ENCODE assay signal across 9 mouse cellular contexts in the genomic region with DNA sequence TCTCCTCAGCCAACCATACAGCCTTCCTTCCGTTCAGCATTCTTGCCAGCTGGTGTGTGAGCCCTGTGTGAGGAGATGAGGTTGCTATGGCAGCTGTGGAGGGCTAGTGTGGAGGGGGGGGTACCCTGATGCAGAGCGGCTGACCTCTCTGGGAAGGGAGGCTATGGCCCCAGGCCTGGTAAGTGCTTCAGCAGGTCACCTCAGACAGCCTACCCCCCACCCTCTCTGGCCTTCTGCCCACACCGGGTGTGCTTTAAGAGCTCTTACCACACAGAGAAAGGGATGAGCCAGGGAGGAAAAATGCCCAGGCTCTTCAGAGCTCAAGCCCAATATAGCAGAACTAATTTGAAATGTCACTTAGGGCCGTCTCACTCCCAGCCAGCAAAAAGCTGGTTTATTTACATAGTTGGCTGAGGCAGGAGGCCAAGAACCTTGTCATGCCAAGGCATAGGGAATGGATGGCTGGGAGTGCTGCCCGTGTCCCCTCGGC.
A peak's percentile ranks its signal among the peaks of the same experiment; 100 is the strongest.
DNase-seq lines count a peak whose midpoint lies in the region; ATAC-seq and TF ChIP-seq lines count a peak whose summit lies in the region.
"Had no signal": no experiment of that assay in that cellular context is flagged by ENCODE, and none has a peak within 500 bp of the region (broad histone marks: within the 10 kb centered on the region; RNA-seq: fewer than 3 reads in every experiment).

No protein-coding gene starts in this region.

- H3K9me3 ChIP-seq in heart, embryonic 16.5 days (replicated peaks; ENCODE audit: control insufficient read depth, low read length): no peaks in the 10 kb centered on the region
- no peaks in the 10 kb centered on the region for H3K9me3 ChIP-seq in hindbrain, embryonic 12.5 days (replicated peaks)
- H3K9me3 ChIP-seq in midbrain, embryonic 12.5 days: no peaks in the 10 kb centered on the region

- no peaks in the 10 kb centered on the region; the same call in 1 of the 2 replicates for H3K27me3 ChIP-seq in heart, embryonic 16.5 days (ENCODE audit: control insufficient read depth, insufficient read depth, low read length)
- H3K27me3 ChIP-seq in Patski: no peaks in the 10 kb centered on the region
- H3K27me3 ChIP-seq in hindbrain, embryonic 12.5 days: peaks cover 43% of the 10 kb centered on the region
- peaks cover 80% of the 10 kb centered on the region for H3K27me3 ChIP-seq in midbrain, embryonic 12.5 days

- CTCF ChIA-PET in Patski (lab: Charles Lee): interaction anchor here (0.8 to 2.1 kb wide), 3 partner anchors 17 to 404 kb away, joined by 3 to 7 read pairs (median 5); a partner anchor contains a TSS

- no peaks in the 10 kb centered on the region for H3K36me3 ChIP-seq in heart, embryonic 16.5 days (ENCODE audit: control insufficient read depth, insufficient read depth)
- H3K36me3 ChIP-seq in hindbrain, embryonic 12.5 days: no peaks in the 10 kb centered on the region
- no peaks in the 10 kb centered on the region for H3K36me3 ChIP-seq in midbrain, embryonic 12.5 days

- no peak overlapping the region for H3K27ac ChIP-seq in heart, embryonic 16.5 days (ENCODE audit: low read length)
- H3K27ac ChIP-seq in hindbrain, embryonic 12.5 days: no peak overlapping the region; the same call in 1 of the 2 replicates
- H3K27ac ChIP-seq in midbrain, embryonic 12.5 days (replicated peaks): no peak overlapping the region

- intact Hi-C loops in heart, postnatal 36 days (cut with DNase I): no loop called here

- DNase-seq in heart, adult 8-10 months (ENCODE audit: low spot score): no peak
- DNase-seq in Patski (ENCODE audit: low read depth, low spot score): peak; percentile 64
- no peak for DNase-seq in heart, postnatal 36 days
- no peak for DNase-seq in gastrocnemius, postnatal 4 days (ENCODE audit: low spot score in 2 of 2)
- no peak for DNase-seq in frontal cortex, postnatal 25 days (ENCODE audit: low spot score in 2 of 2)
- DNase-seq: thymus, adult 18-20 months had no signal

- POLR2A ChIA-PET in Patski (lab: Charles Lee): no interaction called here

- WGBS in heart, embryonic 16.5 days: 36% methylated on average over 6 of the region's 6 CpGs
- WGBS in hindbrain, embryonic 12.5 days: 52% methylated on average over 6 of the region's 6 CpGs
- 57% methylated on average over 5 of the region's 6 CpGs for whole genome bisulfite sequencing in midbrain, embryonic 12.5 days

- no peaks in the 10 kb centered on the region; the same call in 1 of the 2 replicates for H3K4me1 ChIP-seq in heart, embryonic 16.5 days (ENCODE audit: control insufficient read depth, insufficient read depth, low read length)
- peaks cover 7% of the 10 kb centered on the region; the same call in 1 of the 2 replicates for H3K4me1 ChIP-seq in hindbrain, embryonic 12.5 days
- H3K4me1 ChIP-seq in midbrain, embryonic 12.5 days: peaks cover 7% of the 10 kb centered on the region; the same call in 1 of the 2 replicates

- no peak for TF ChIP-seq CTCF in Patski (IDR thresholded peaks at IDR 0.05)

- no peak overlapping the region for H3K4me3 ChIP-seq in heart, embryonic 16.5 days (ENCODE audit: low read length)
- no peak overlapping the region for H3K4me3 ChIP-seq in hindbrain, embryonic 12.5 days
- H3K4me3 ChIP-seq in midbrain, embryonic 12.5 days: no peak overlapping the region

- ATAC-seq in heart, embryonic 16.5 days (replicated peaks; ENCODE audit: extremely low read depth, insufficient read depth, low FRiP score): peak; percentile 58
- peak; percentile 95 for ATAC-seq in Patski
- ATAC-seq in hindbrain, embryonic 12.5 days (ENCODE audit: low FRiP score): peak; percentile 84
- peak; percentile 78 for ATAC-seq in midbrain, embryonic 12.5 days (ENCODE audit: low FRiP score, low read depth)

- H3K4me2 ChIP-seq in heart, embryonic 16.5 days (ENCODE audit: low read depth, low read length): no peak overlapping the region
- H3K4me2 ChIP-seq in hindbrain, embryonic 12.5 days (replicated peaks): no peak overlapping the region
- H3K4me2 ChIP-seq in midbrain, embryonic 12.5 days (replicated peaks): no peak overlapping the region

- in situ Hi-C loops in Patski (cut with MboI; ENCODE audit: low pct_unique_long_range_greater_than_20kb): no loop called here

- H3K9ac ChIP-seq in heart, embryonic 16.5 days (ENCODE audit: low read length): no peak overlapping the region
- H3K9ac ChIP-seq in hindbrain, embryonic 12.5 days: no peak overlapping the region
- H3K9ac ChIP-seq in midbrain, embryonic 12.5 days (replicated peaks): no peak overlapping the region
